Mouse (Mus musculus) MEL (cell line): ENCODE data around the gene Agbl2. TPM values are rescaled to one million over a fixed set of nuclear protein-coding genes. Genes with fewer than 3 reads are reported as not detected.

Experiments used
- DNase-seq: peaks from one replicate; pipeline ENCODE4 v3.0.0; 2011; ENCODE audit warnings: low read depth, low spot score
- H3K27ac ChIP-seq: 2 replicates; pipeline ENCODE4 v1.5.1; 2012; ENCODE audit warnings: low read depth, mild to moderate bottlenecking, control low read depth, low read length, moderate library complexity; ENCODE audit not compliant: control insufficient read depth
- H3K27me3 ChIP-seq, 2 experiments: fragments of 150-350 bp in 1 of 2; sonication (generic) in 1 of 2; 2 replicates each; pipeline ENCODE4 v1.6.1; 2012; ENCODE audit warnings: low read length in 2 of 2, mild to moderate bottlenecking in 2 of 2, improper control_type of control experiment in 1 of 2, moderate library complexity in 1 of 2; ENCODE audit not compliant: insufficient read depth in 2 of 2, control insufficient read depth in 1 of 2
- H3K36me3 ChIP-seq, 2 experiments: 2 replicates each; pipeline ENCODE4 v1.6.1; 2012 to 2014; ENCODE audit warnings: low read length in 2 of 2, improper control_type of control experiment in 1 of 2, inconsistent platforms in 1 of 2, mild to moderate bottlenecking in 1 of 2; ENCODE audit not compliant: insufficient read depth in 2 of 2, control insufficient read depth in 1 of 2
- H3K4me1 ChIP-seq, 2 experiments: fragments of 150-350 bp in 1 of 2; sonication (generic) in 1 of 2; 2 replicates each; pipeline ENCODE4 v1.6.1; 2012; ENCODE audit warnings: low read length in 2 of 2, improper control_type of control experiment in 1 of 2, mild to moderate bottlenecking in 1 of 2; ENCODE audit not compliant: insufficient read depth in 2 of 2, control insufficient read depth in 1 of 2
- H3K4me3 ChIP-seq, 2 experiments: fragments of 150-350 bp in 1 of 2; sonication (generic) in 1 of 2; 2 replicates each; pipeline ENCODE4 v1.5.1; 2012; ENCODE audit warnings: low read depth in 2 of 2, low read length in 2 of 2, mild to moderate bottlenecking in 2 of 2, moderate library complexity in 2 of 2, control low read depth in 1 of 2, improper control_type of control experiment in 1 of 2; ENCODE audit not compliant: control insufficient read depth in 1 of 2, insufficient read depth in 1 of 2
- H3K79me2 ChIP-seq: 2 replicates; pipeline ENCODE4 v1.6.1; 2012; ENCODE audit warnings: mild to moderate bottlenecking, low read length, moderate library complexity; ENCODE audit not compliant: control insufficient read depth, poor library complexity, insufficient read depth
- H3K9ac ChIP-seq: 2 replicates; pipeline ENCODE4 v1.6.1; 2012; ENCODE audit warnings: low read depth, mild to moderate bottlenecking, control low read depth, low read length, moderate library complexity; ENCODE audit not compliant: control insufficient read depth, poor library complexity, severe bottlenecking
- H3K9me3 ChIP-seq: fragments of 150-350 bp; sonication (generic); replicated peaks from 2 replicates; pipeline ENCODE4 v1.6.1; 2012; ENCODE audit warnings: mild to moderate bottlenecking, low read length, improper control_type of control experiment, moderate library complexity; ENCODE audit not compliant: insufficient read depth
- E2F4 ChIP-seq: IDR thresholded peaks from 2 replicates; pipeline ENCODE4 v1.6.1; 2011; ENCODE audit warnings: low read depth, low read length, improper control_type of control experiment, borderline replicate concordance
- EP300 ChIP-seq, 2 experiments: IDR thresholded peaks; 2 replicates each; pipeline ENCODE4 v1.6.1; 2011; ENCODE audit warnings: improper control_type of control experiment in 2 of 2, low read length in 2 of 2, low read depth in 1 of 2, mild to moderate bottlenecking in 1 of 2
- ETS1 ChIP-seq: IDR thresholded peaks from 2 replicates; pipeline ENCODE4 v1.6.1; 2012; ENCODE audit warnings: low read depth, mild to moderate bottlenecking, inconsistent platforms, low read length, improper control_type of control experiment, moderate library complexity
- GABPA ChIP-seq: IDR thresholded peaks from 2 replicates; pipeline ENCODE4 v1.6.1; 2012; ENCODE audit warnings: low read depth, mild to moderate bottlenecking, inconsistent platforms, low read length, improper control_type of control experiment, moderate library complexity
- GATA1 ChIP-seq: IDR thresholded peaks from 2 replicates; pipeline ENCODE4 v1.6.1; 2011; ENCODE audit warnings: low read depth, low read length, improper control_type of control experiment
- HCFC1 ChIP-seq: IDR thresholded peaks from 2 replicates; pipeline ENCODE4 v1.6.1; 2012; ENCODE audit warnings: low read depth, mild to moderate bottlenecking, inconsistent platforms, low read length, improper control_type of control experiment, moderate library complexity
- JUND ChIP-seq: IDR thresholded peaks from 2 replicates; pipeline ENCODE4 v1.6.1; 2011; ENCODE audit warnings: low read depth, mild to moderate bottlenecking, improper control_type of control experiment, low read length
- KAT2A ChIP-seq: conservative IDR thresholded peaks from 2 replicates; pipeline ENCODE4 v1.6.1; 2012; ENCODE audit warnings: low read depth, low read length, improper control_type of control experiment, inconsistent platforms
- MAX ChIP-seq: IDR thresholded peaks from 2 replicates; pipeline ENCODE4 v1.6.1; 2011; ENCODE audit warnings: low read length, improper control_type of control experiment
- MAZ ChIP-seq: IDR thresholded peaks from 2 replicates; pipeline ENCODE4 v1.6.1; 2012; ENCODE audit warnings: low read depth, mild to moderate bottlenecking, inconsistent platforms, low read length, improper control_type of control experiment
- MXI1 ChIP-seq: IDR thresholded peaks from 2 replicates; pipeline ENCODE4 v1.6.1; 2011; ENCODE audit warnings: mild to moderate bottlenecking, low read depth, low read length, improper control_type of control experiment
- NELFE ChIP-seq: IDR thresholded peaks from 2 replicates; pipeline ENCODE4 v1.6.1; 2011; ENCODE audit warnings: low read depth, low read length, improper control_type of control experiment
- POLR2A ChIP-seq, 2 experiments: IDR thresholded peaks; 2 replicates each; pipeline ENCODE4 v1.6.1; 2011 to 2012; ENCODE audit warnings: low read length in 2 of 2, mild to moderate bottlenecking in 2 of 2, control low read depth in 1 of 2, improper control_type of control experiment in 1 of 2, low read depth in 1 of 2, moderate library complexity in 1 of 2; ENCODE audit not compliant: control insufficient read depth in 1 of 2, insufficient read depth in 1 of 2, poor library complexity in 1 of 2
- POLR2AphosphoS5 ChIP-seq: IDR thresholded peaks from 2 replicates; pipeline ENCODE4 v1.6.1; 2012; ENCODE audit warnings: low read depth, borderline replicate concordance, mild to moderate bottlenecking, inconsistent platforms, low read length, moderate library complexity, mixed read lengths
- RCOR1 ChIP-seq: IDR thresholded peaks from 2 replicates; pipeline ENCODE4 v1.6.1; 2012; ENCODE audit warnings: low read depth, mild to moderate bottlenecking, inconsistent platforms, low read length, improper control_type of control experiment
- SMC3 ChIP-seq: IDR thresholded peaks from 2 replicates; pipeline ENCODE4 v1.6.1; 2011; ENCODE audit warnings: low read depth, low read length, improper control_type of control experiment
- USF1 ChIP-seq: IDR thresholded peaks from 2 replicates; pipeline ENCODE4 v1.6.1; 2014; ENCODE audit warnings: low read depth, mild to moderate bottlenecking, inconsistent platforms, low read length, improper control_type of control experiment, moderate library complexity
- USF2 ChIP-seq, 2 experiments: IDR thresholded peaks; 2 replicates each; pipeline ENCODE4 v1.6.1; 2011 to 2012; ENCODE audit warnings: improper control_type of control experiment in 2 of 2, low read length in 2 of 2, borderline replicate concordance in 1 of 2, inconsistent platforms in 1 of 2, low read depth in 1 of 2, mild to moderate bottlenecking in 1 of 2; ENCODE audit not compliant: insufficient read depth in 1 of 2
- ZC3H11A ChIP-seq: IDR thresholded peaks from 2 replicates; pipeline ENCODE4 v1.6.1; 2012; ENCODE audit warnings: low read depth, mild to moderate bottlenecking, inconsistent platforms, low read length, improper control_type of control experiment
- ZKSCAN1 ChIP-seq: IDR thresholded peaks from 2 replicates; pipeline ENCODE4 v1.6.1; 2012; ENCODE audit warnings: low read depth, mild to moderate bottlenecking, inconsistent platforms, low read length, improper control_type of control experiment, moderate library complexity
- polyA plus RNA-seq, 2 experiments: library from polyadenylated mRNA; stranded (reverse) in 1 of 2; unstranded in 1 of 2; fragments of >175 nt in 1 of 2; fragments of >200 nt in 1 of 2; gene quantifications; 2 replicates each; pipeline versions ENCODE4 v1.2.1 to v1.2.4; 2012; ENCODE audit warnings: low replicate concordance in 2 of 2, low read depth in 1 of 2; ENCODE audit not compliant: insufficient read length in 2 of 2, insufficient read depth in 1 of 2, missing spikeins in 1 of 2
- total RNA-seq: library from RNA; depleted of rRNA; stranded (reverse); fragments of 300-350 nt; gene quantifications from 2 replicates; pipeline ENCODE4 v1.2.3, GENCODE M21; 2012

Gene Agbl2
- total and polyA plus RNA-seq, 3 experiments, result not detected

GRCm38 (mm10) chr2:90843666-90844065 is 61.1 kb downstream of the Agbl2 start:
- peaks cover 0 to 18% of the 10 kb centered on the region in 2 experiments; a peak in 2 of 4 replicates for H3K36me3 ChIP-seq
- no peak for DNase-seq
- peaks cover 11% of the 10 kb centered on the region for H3K79me2 ChIP-seq
- no peaks in the 10 kb centered on the region for H3K27me3 ChIP-seq
- H3K9me3 ChIP-seq, result 0 out of 2 replicates have a peak, but pooled peaks cover 1% of the 10 kb centered on the region
- no peak overlapping the region for H3K9ac ChIP-seq
- no peak overlapping the region for H3K4me3 ChIP-seq
- H3K4me1 ChIP-seq, result peaks cover 2 to 9% of the 10 kb centered on the region in 2 experiments
- no peak overlapping the region for H3K27ac ChIP-seq
- no peak for TF ChIP-seq POLR2AphosphoS5
- no peak for TF ChIP-seq GATA1
- TF ChIP-seq MAX, result no peak
- no peak for TF ChIP-seq MXI1
- no peak for TF ChIP-seq USF2 (IDR thresholded peaks at IDR 0.05; ENCODE audit: borderline replicate concordance in 1 of 2, insufficient read depth in 1 of 2, low read depth in 1 of 2, low read length in 2 of 2)
- TF ChIP-seq ETS1, result no peak
- TF ChIP-seq EP300 (IDR thresholded peaks at IDR 0.05; ENCODE audit: low read depth in 1 of 2, low read length in 2 of 2), result no peak
- no peak for TF ChIP-seq NELFE
- no peak for TF ChIP-seq JUND
- TF ChIP-seq, all 39 proteins: peak for 0

GRCm38 (mm10) chr2:90844262-90844661 is 61.7 kb downstream of the Agbl2 start:
- Histone ChIP-seq H3K27me3 (no peaks in the 10 kb centered on the region), H3K79me2 (peaks cover 11% of the 10 kb centered on the region), H3K4me3 (no peak overlapping the region), H3K9ac (no peak overlapping the region), H3K9me3 (0 out of 2 replicates have a peak, but pooled peaks cover 1% of the 10 kb centered on the region), H3K27ac (no peak overlapping the region), H3K4me1 (peaks cover 2 to 9% of the 10 kb centered on the region in 2 experiments), H3K36me3 (peaks cover 0 to 24% of the 10 kb centered on the region in 2 experiments; a peak in 2 of 4 replicates)
- TF ChIP-seq RCOR1 (no peak), MAX (no peak), ZKSCAN1 (no peak), MXI1 (no peak), ZC3H11A (no peak), GABPA (no peak), POLR2A (IDR thresholded peaks at IDR 0.05; ENCODE audit: control insufficient read depth in 1 of 2, insufficient read depth in 1 of 2, low read depth in 1 of 2, low read length in 2 of 2, poor library complexity in 1 of 2) (no peak), HCFC1 (no peak), E2F4 (no peak), SMC3 (no peak), MAZ (no peak), USF1 (no peak), KAT2A (no peak), GATA1 (no peak)
- no peak for DNase-seq
